Mouse (Mus musculus) layer of hippocampus, adult 11-12 months (tissue): ENCODE measurements around the gene Ehd1.

ENCODE experiments used
- DNase-seq: peaks from one replicate; pipeline ENCODE4 v3.0.0; 2022; ENCODE audit warnings: low spot score

The Ehd1 gene

GRCm38 (mm10) chr19:6260946-6261345 is 15.6 kb upstream of the Ehd1 start:
- no peak for DNase-seq

GRCm38 (mm10) chr19:6261379-6261778 is 15.1 kb upstream of the Ehd1 start:
- no peak for DNase-seq

- peak; percentile 75 for DNase-seq
These were observed 14.3 kb upstream of the Ehd1 start for GRCm38 (mm10) chr19:6262222-6262621.

GRCm38 (mm10) chr19:6262839-6263433 is 13.6 kb upstream of the Ehd1 start:
- no peak for DNase-seq

GRCm38 (mm10) chr19:6264200-6264599 is 12.3 kb upstream of the Ehd1 start:
- no peak for DNase-seq

- DNase-seq, result no peak
These were observed 11.6 kb upstream of the Ehd1 start for GRCm38 (mm10) chr19:6264945-6265344.

GRCm38 (mm10) chr19:6265727-6266182 is 10.8 kb upstream of the Ehd1 start:
- DNase-seq, result no peak

GRCm38 (mm10) chr19:6267306-6268169 is 9.0 kb upstream of the Ehd1 start:
- no peak for DNase-seq

- peak; percentile 91 for DNase-seq
These were observed 8.4 kb upstream of the Ehd1 start for GRCm38 (mm10) chr19:6268170-6268528.

- no peak for DNase-seq
These were observed 7.8 kb upstream of the Ehd1 start for GRCm38 (mm10) chr19:6268670-6269132.

- no peak for DNase-seq
These were observed 6.6 kb upstream of the Ehd1 start for GRCm38 (mm10) chr19:6269798-6270475.

- DNase-seq, result no peak
These were observed 5.9 kb upstream of the Ehd1 start for GRCm38 (mm10) chr19:6270661-6271060.

GRCm38 (mm10) chr19:6271206-6271605 is 5.3 kb upstream of the Ehd1 start:
- DNase-seq, result no peak

- no peak for DNase-seq
These were observed 4.5 kb upstream of the Ehd1 start for GRCm38 (mm10) chr19:6272053-6272452.

GRCm38 (mm10) chr19:6272738-6273137 is 3.8 kb upstream of the Ehd1 start:
- peak; percentile 60 for DNase-seq

- no peak for DNase-seq
These were observed 2.9 kb upstream of the Ehd1 start for GRCm38 (mm10) chr19:6273592-6273991.

GRCm38 (mm10) chr19:6273998-6274608 is 2.4 kb upstream of the Ehd1 start:
- DNase-seq, result no peak

GRCm38 (mm10) chr19:6275740-6276389 is 660 bp upstream of the Ehd1 start:
- no peak for DNase-seq

- DNase-seq, result no peak
These were observed 1.3 kb downstream of the Ehd1 start for GRCm38 (mm10) chr19:6277661-6278438.

GRCm38 (mm10) chr19:6278439-6279073 is 2.0 kb downstream of the Ehd1 start:
- no peak for DNase-seq
